Mouse (Mus musculus) myocyte (in vitro differentiated cells): Measurements from ENCODE around the gene Pex7.

Experiments used
- MAX ChIP-seq: IDR thresholded peaks from one replicate; pipeline ENCODE4 v1.6.1; 2011; ENCODE audit warnings: low read depth, mild to moderate bottlenecking, control low read depth
- POLR2A ChIP-seq: IDR thresholded peaks from one replicate; pipeline ENCODE4 v1.6.1; 2011; ENCODE audit warnings: low read depth, mild to moderate bottlenecking, control low read depth, moderate library complexity; ENCODE audit not compliant: insufficient read length
- USF1 ChIP-seq: IDR thresholded peaks from one replicate; pipeline ENCODE4 v1.6.1; 2011; ENCODE audit warnings: low read depth, mild to moderate bottlenecking, control low read depth, moderate library complexity

DNA sequence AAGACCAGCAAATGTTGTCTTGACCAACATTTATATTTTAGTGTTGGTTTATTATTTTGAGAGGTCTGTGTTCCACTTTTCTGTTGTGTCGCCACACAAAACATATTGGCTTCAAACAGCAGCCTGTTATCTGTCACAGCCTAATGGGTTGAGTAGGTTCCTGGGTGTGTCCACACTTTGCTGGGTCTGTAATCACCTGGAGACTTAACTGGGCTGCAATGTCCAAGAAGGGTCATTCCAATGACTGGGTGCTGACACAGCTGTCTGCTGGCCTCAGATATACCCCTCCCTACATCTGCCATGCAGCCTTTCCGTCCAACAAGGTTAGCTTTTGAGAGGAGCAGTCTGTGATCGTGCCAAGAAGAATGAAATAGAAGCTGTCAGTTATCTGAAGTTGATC is 47.1 kb upstream of the Pex7 start:
- no peak for TF ChIP-seq MAX
- TF ChIP-seq POLR2A, result no peak
- TF ChIP-seq USF1, result no peak
